Comparison of ENCODE assay signal across 23 mouse cellular contexts in genomic region chr15:32005986-32006385, GRCm38 (mm10).
DNase-seq lines count a peak whose midpoint lies in the region; ATAC-seq and TF ChIP-seq lines count a peak whose summit lies in the region.
"Had no signal": no experiment of that assay in that cellular context is flagged by ENCODE, and none has a peak within 500 bp of the region (broad histone marks: within the 10 kb centered on the region; RNA-seq: fewer than 3 reads in every experiment).

No protein-coding gene starts in this region.

- peak; percentile 29 for DNase-seq in lung, embryonic 14.5 days
- DNase-seq in lung, adult 18-20 months = no peak
- DNase-seq in ES-E14 (ENCODE audit: low read depth, low spot score) = peak; percentile 22
- no peak for DNase-seq in adrenal gland, adult 2 months
- no peak for DNase-seq in adrenal gland, adult 18-20 months (ENCODE audit: low spot score in 2 of 2)
- DNase-seq: adrenal gland, adult 8-10 months; adrenal gland, postnatal 36 days; B cell, adult 2 months; cerebellum, adult 8-10 months; cerebellum, postnatal 14 days; embryo, embryonic 11 days; gastrocnemius, postnatal 10 days; kidney, adult 11 months had no signal

- in situ Hi-C loops in ES-E14 (cut with MboI; ENCODE audit: low sequenced_read_pairs in 2 of 2, unreplicated experiment in 2 of 2) = no loop called here

- no peak overlapping the region for H3K4me3 ChIP-seq in lung, embryonic 14.5 days (ENCODE audit: low read depth, low read length)
- H3K4me3 ChIP-seq in ES-Bruce4 (ENCODE audit: low read depth, low read length) (no peak overlapping the region), ES-E14 (ENCODE audit: insufficient read depth in 1 of 2, low read depth in 1 of 2, low read length in 2 of 2, poor library complexity in 1 of 2, severe bottlenecking in 1 of 2) (no peak overlapping the region)
- H3K4me3 ChIP-seq: embryonic facial prominence, embryonic 15.5 days; erythroblast, embryonic 14.5 days; forebrain, embryonic 10.5 days; forebrain, embryonic 15.5 days; heart, embryonic 13.5 days; hindbrain, embryonic 13.5 days had no signal

- no peak overlapping the region for H3K9ac ChIP-seq in lung, embryonic 14.5 days
- no peak overlapping the region for H3K9ac ChIP-seq in ES-Bruce4 (ENCODE audit: low read depth, poor library complexity, severe bottlenecking)
- H3K9ac ChIP-seq in ES-E14 (ENCODE audit: insufficient read depth, low read depth, low read length, poor library complexity, severe bottlenecking) = no peak overlapping the region
- H3K9ac ChIP-seq: embryonic facial prominence, embryonic 15.5 days; forebrain, embryonic 15.5 days; heart, embryonic 13.5 days; hindbrain, embryonic 13.5 days had no signal

- peak; percentile 75; the same call in 1 of the 2 replicates for TF ChIP-seq EP300 in ES-Bruce4 (IDR thresholded peaks at IDR 0.05; ENCODE audit: insufficient read depth, low read depth, low read length)

- H3K36me3 ChIP-seq in lung, embryonic 14.5 days (ENCODE audit: insufficient read depth) = no peaks in the 10 kb centered on the region
- no peaks in the 10 kb centered on the region for H3K36me3 ChIP-seq in ES-Bruce4 (ENCODE audit: control insufficient read depth, insufficient read depth, low read length, poor library complexity, severe bottlenecking)
- H3K36me3 ChIP-seq in ES-E14 (ENCODE audit: control insufficient read depth, insufficient read depth, low read length, poor library complexity, severe bottlenecking) = no peaks in the 10 kb centered on the region
- H3K36me3 ChIP-seq: embryonic facial prominence, embryonic 15.5 days; forebrain, embryonic 10.5 days; forebrain, embryonic 15.5 days; heart, embryonic 13.5 days; hindbrain, embryonic 13.5 days had no signal

- peak; percentile 32 for TF ChIP-seq CTCF in lung, embryonic 14.5 days (IDR thresholded peaks at IDR 0.05; ENCODE audit: low read depth)
- TF ChIP-seq CTCF in ES-Bruce4 (IDR thresholded peaks at IDR 0.05; ENCODE audit: low read depth, low read length) = no peak

- no peaks in the 10 kb centered on the region for H3K9me3 ChIP-seq in lung, embryonic 14.5 days (ENCODE audit: low read depth, low read length)
- H3K9me3 ChIP-seq in ES-Bruce4 (replicated peaks; ENCODE audit: control insufficient read depth, insufficient read depth, low read length, poor library complexity, severe bottlenecking) (no peaks in the 10 kb centered on the region), ES-E14 (ENCODE audit: control insufficient read depth, insufficient read depth, low read depth, low read length) (no peaks in the 10 kb centered on the region)
- H3K9me3 ChIP-seq: embryonic facial prominence, embryonic 15.5 days; forebrain, embryonic 10.5 days; forebrain, embryonic 15.5 days; heart, embryonic 13.5 days; hindbrain, embryonic 13.5 days had no signal

- H3K4me2 ChIP-seq in lung, embryonic 14.5 days = no peak overlapping the region
- H3K4me2 ChIP-seq: embryonic facial prominence, embryonic 15.5 days; forebrain, embryonic 15.5 days; heart, embryonic 13.5 days; hindbrain, embryonic 13.5 days had no signal

- TF ChIP-seq POLR2A in ES-Bruce4 (IDR thresholded peaks at IDR 0.05; ENCODE audit: insufficient read depth, low read length) = no peak

- no peak for ATAC-seq in lung, embryonic 14.5 days (ENCODE audit: insufficient read depth)
- ATAC-seq: activated CD4-positive, CD25-positive, alpha-beta regulatory T cell, adult 4 months; CD4-positive, CD25-positive, alpha-beta regulatory T cell, adult 4 months; forebrain, embryonic 15.5 days; hindbrain, postnatal 0 days had no signal

- WGBS in lung, embryonic 14.5 days = 13% methylated on average over 5 of the region's 5 CpGs

- H3K27me3 ChIP-seq in lung, embryonic 14.5 days (ENCODE audit: insufficient read depth, low read length) = no peaks in the 10 kb centered on the region
- no peaks in the 10 kb centered on the region for H3K27me3 ChIP-seq in ES-Bruce4 (ENCODE audit: control insufficient read depth, insufficient read depth, low read length, poor library complexity, severe bottlenecking)
- H3K27me3 ChIP-seq: embryonic facial prominence, embryonic 15.5 days; forebrain, embryonic 15.5 days; heart, embryonic 13.5 days; hindbrain, embryonic 13.5 days had no signal

- 0 out of 2 replicates have a peak, but pooled peaks cover 9% of the 10 kb centered on the region for H3K4me1 ChIP-seq in lung, embryonic 14.5 days (ENCODE audit: insufficient read depth)
- H3K4me1 ChIP-seq in ES-Bruce4 (ENCODE audit: control insufficient read depth, insufficient read depth, low read length) = peaks cover 2% of the 10 kb centered on the region
- peaks cover 0 to 4% of the 10 kb centered on the region in 2 experiments; a peak in 1 of 4 replicates for H3K4me1 ChIP-seq in ES-E14 (ENCODE audit: control insufficient read depth in 2 of 2, insufficient read depth in 2 of 2, low read length in 2 of 2, poor library complexity in 1 of 2)

- H3K27ac ChIP-seq in lung, embryonic 14.5 days (ENCODE audit: low read depth) = no peak overlapping the region
- no peak overlapping the region for H3K27ac ChIP-seq in ES-Bruce4 (ENCODE audit: insufficient read depth, low read length)
- H3K27ac ChIP-seq in ES-E14 (ENCODE audit: insufficient read depth, low read depth, low read length, poor library complexity, severe bottlenecking) = no peak overlapping the region
- H3K27ac ChIP-seq: embryonic facial prominence, embryonic 15.5 days; forebrain, embryonic 15.5 days; heart, embryonic 13.5 days; hindbrain, embryonic 13.5 days; hindbrain, postnatal 0 days had no signal

TF ChIP-seq in ES-E14, 5 proteins besides CTCF, POLR2A, EP300 and RAD21:
- TF ChIP-seq CHD2 (IDR thresholded peaks at IDR 0.05; ENCODE audit: low read depth, low read length) (no peak), MAFK (IDR thresholded peaks at IDR 0.05; ENCODE audit: insufficient read depth, low read depth, low read length) (no peak), ZC3H11A (IDR thresholded peaks at IDR 0.05; ENCODE audit: borderline replicate concordance, low read depth, low read length) (no peak), HCFC1 (IDR thresholded peaks at IDR 0.05; ENCODE audit: borderline replicate concordance, insufficient read depth, low read length) (no peak), ZNF384 (IDR thresholded peaks at IDR 0.05; ENCODE audit: low read depth, low read length) (no peak)

Comparison
In these comparisons a context has a peak if more than half of its experiments do, and no peak if none do; other contexts are left out.
1. DNase-seq: peak in lung, embryonic 14.5 days (single experiment) and ES-E14 (single experiment); none in lung, adult 18-20 months (0 of 2), adrenal gland, adult 2 months (single experiment) and adrenal gland, adult 18-20 months (0 of 2).